Mouse (Mus musculus): ENCODE measurements at regions not wholly inside any gene's neighbourhood (a gene's known extent, or its start where the extent isn't known, plus 50 kb on each side); places are given as distances from the start of the nearest gene placed in this dataset.

GRCm38 (mm10) chr16:15254669-15255068 is 62.6 kb upstream of the Gm21897 start:
- no peak overlapping the region for H3K9ac ChIP-seq (ENCODE audit: low read length)
- no peak overlapping the region for H3K4me2 ChIP-seq
- ATAC-seq (ENCODE audit: low FRiP score) (no peak), DNase-seq (ENCODE audit: low spot score, missing footprints) (no peak)
- H3K27me3 ChIP-seq (ENCODE audit: control insufficient read depth, insufficient read depth, low read length): no peaks in the 10 kb centered on the region
- no peak overlapping the region for H3K27ac ChIP-seq (ENCODE audit: low read depth, low read length)
- H3K4me1 ChIP-seq (ENCODE audit: control insufficient read depth, insufficient read depth, low read length): no peaks in the 10 kb centered on the region
- WGBS: 98% methylated on average over 2 of the region's 2 CpGs
- no peaks in the 10 kb centered on the region for H3K36me3 ChIP-seq (ENCODE audit: control insufficient read depth, insufficient read depth, low read length)
- H3K4me3 ChIP-seq (ENCODE audit: low read depth, low read length): no peak overlapping the region
- H3K9me3 ChIP-seq (ENCODE audit: control insufficient read depth, low read length): no peaks in the 10 kb centered on the region

GRCm38 (mm10) chr16:15259474-15259873 is 57.8 kb upstream of the Gm21897 start:
- DNase-seq (ENCODE audit: low spot score, missing footprints) (no peak), ATAC-seq (ENCODE audit: low FRiP score) (no peak)
- Histone ChIP-seq H3K27me3 (ENCODE audit: control insufficient read depth, insufficient read depth, low read length) (no peaks in the 10 kb centered on the region), H3K9me3 (ENCODE audit: control insufficient read depth, low read length) (no peaks in the 10 kb centered on the region), H3K4me3 (ENCODE audit: low read depth, low read length) (no peak overlapping the region), H3K4me1 (ENCODE audit: control insufficient read depth, insufficient read depth, low read length) (no peaks in the 10 kb centered on the region), H3K4me2 (no peak overlapping the region), H3K36me3 (ENCODE audit: control insufficient read depth, insufficient read depth, low read length) (no peaks in the 10 kb centered on the region), H3K9ac (ENCODE audit: low read length) (no peak overlapping the region), H3K27ac (ENCODE audit: low read depth, low read length) (no peak overlapping the region)
- 71% methylated on average over 6 of the region's 6 CpGs for whole genome bisulfite sequencing

- Histone ChIP-seq H3K9ac (ENCODE audit: low read length) (no peak overlapping the region), H3K4me3 (ENCODE audit: low read depth, low read length) (no peak overlapping the region), H3K36me3 (ENCODE audit: control insufficient read depth, insufficient read depth, low read length) (no peaks in the 10 kb centered on the region), H3K27ac (ENCODE audit: low read depth, low read length) (no peak overlapping the region), H3K4me2 (no peak overlapping the region), H3K27me3 (ENCODE audit: control insufficient read depth, insufficient read depth, low read length) (no peaks in the 10 kb centered on the region), H3K9me3 (ENCODE audit: control insufficient read depth, low read length) (no peaks in the 10 kb centered on the region), H3K4me1 (ENCODE audit: control insufficient read depth, insufficient read depth, low read length) (no peaks in the 10 kb centered on the region)
- ATAC-seq (ENCODE audit: low FRiP score) (no peak), DNase-seq (ENCODE audit: low spot score, missing footprints) (no peak)
- 81% methylated on average over 4 of the region's 4 CpGs for WGBS
Measured at GRCm38 (mm10) chr16:15260069-15260468, 57.2 kb upstream of the Gm21897 start.

Measured in midbrain, embryonic 11.5 days (tissue).